Mouse (Mus musculus) stomach, embryonic 16.5 days (tissue): ENCODE results near the gene Pqbp1. TPM values are rescaled to one million over a fixed set of nuclear protein-coding genes. Genes with fewer than 3 reads are reported as not detected.
A peak's percentile ranks its signal among the peaks of the same experiment; 100 is the strongest.
"Not testable (repeated sequence)": the region's sequence is repeated elsewhere in the genome, so short reads cannot be mapped to it uniquely, and the experiment has no call there.

ENCODE experiments used
- ATAC-seq: fragments of 200-750 bp; cut with Nextera tagmentation; 2 replicates; pipeline ENCODE4 v1.8.0; 2017; ENCODE audit warnings: moderate number of reproducible peaks, moderate TSS enrichment; ENCODE audit not compliant: insufficient read depth, low FRiP score
- H3K27ac ChIP-seq: fragments of 300-500 bp; sonication (generic); 2 replicates; pipeline ENCODE4 v1.5.1; 2014; ENCODE audit warnings: low read length
- H3K27me3 ChIP-seq: fragments of 300-500 bp; sonication (generic); 2 replicates; pipeline ENCODE4 v1.6.1; 2014; ENCODE audit warnings: low read length, control low read depth, mixed read lengths; ENCODE audit not compliant: control insufficient read depth, insufficient read depth
- H3K36me3 ChIP-seq: fragments of 300-500 bp; sonication (generic); 2 replicates; pipeline ENCODE4 v1.6.1; 2014; ENCODE audit warnings: low read length; ENCODE audit not compliant: control insufficient read depth, insufficient read depth
- H3K4me1 ChIP-seq: fragments of 300-500 bp; sonication (generic); 2 replicates; pipeline ENCODE4 v1.6.1; 2014; ENCODE audit warnings: low read length, control low read depth, mixed read lengths; ENCODE audit not compliant: control insufficient read depth, insufficient read depth
- H3K4me2 ChIP-seq: fragments of 300-500 bp; sonication (generic); 2 replicates; pipeline ENCODE4 v1.6.1; 2014; ENCODE audit warnings: low read depth, low read length, mixed read lengths
- H3K4me3 ChIP-seq: fragments of 300-500 bp; sonication (generic); replicated peaks from 2 replicates; pipeline ENCODE4 v1.5.1; 2014; ENCODE audit warnings: mild to moderate bottlenecking, low read length
- H3K9ac ChIP-seq: fragments of 300-500 bp; sonication (generic); 2 replicates; pipeline ENCODE4 v1.6.1; 2014; ENCODE audit warnings: low read length
- H3K9me3 ChIP-seq: fragments of 300-500 bp; sonication (generic); replicated peaks from 2 replicates; pipeline ENCODE4 v1.6.1; 2016; ENCODE audit warnings: low read length, control low read depth; ENCODE audit not compliant: control insufficient read depth
- WGBS: fragments of 180-500 bp; shearing (Covaris S2); extraction: QIAGEN DNeasy Blood & Tissue Kit; methylation state at CpG from one replicate; pipeline ENCODE4 v1.1.7; 2014; 5-methylcytosine and 5-hydroxymethylcytosine counted together
- polyA plus RNA-seq: library from polyadenylated mRNA; unstranded; fragments of >200 nt; fragmentation: Nextera tagmentation; extraction: Ambion mirVana; gene quantifications from 2 replicates; pipeline ENCODE4 v1.2.1, GENCODE M21; 2015

Pqbp1 gene
- polyA plus RNA-seq, 1 experiment from 2014 or later, result 99.8 TPM

DNA sequence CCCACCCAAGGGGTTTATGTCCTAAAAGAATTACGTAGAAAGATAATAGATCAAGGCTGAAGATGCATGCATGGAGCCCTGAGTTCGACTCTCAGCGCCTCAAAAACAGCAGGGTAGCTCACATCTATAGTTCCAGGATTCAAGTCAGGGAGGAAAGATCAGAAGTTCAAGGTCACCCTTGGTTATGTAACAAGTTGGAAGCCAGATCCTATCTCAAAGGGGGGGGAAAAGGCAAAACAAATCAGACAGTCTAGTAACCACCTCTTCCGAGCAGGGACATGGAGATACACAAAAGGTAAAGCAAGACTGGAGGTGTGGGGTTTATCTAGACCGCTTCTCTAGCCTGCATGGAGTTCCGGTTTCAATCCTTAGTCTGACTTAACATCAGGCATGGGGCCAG lies 27.2 kb upstream of the Pqbp1 start:
- H3K36me3 ChIP-seq, result no peaks in the 10 kb centered on the region
- peaks cover 42% of the 10 kb centered on the region for H3K27me3 ChIP-seq
- H3K27ac ChIP-seq, result no peak overlapping the region
- no peak overlapping the region for H3K4me2 ChIP-seq
- no peaks in the 10 kb centered on the region for H3K4me1 ChIP-seq
- 70% methylated on average over 6 of the region's 6 CpGs for WGBS
- no peaks in the 10 kb centered on the region; the same call in 1 of the 2 replicates for H3K9me3 ChIP-seq
- no peak for ATAC-seq
- H3K9ac ChIP-seq, result no peak overlapping the region
- no peak overlapping the region for H3K4me3 ChIP-seq

DNA sequence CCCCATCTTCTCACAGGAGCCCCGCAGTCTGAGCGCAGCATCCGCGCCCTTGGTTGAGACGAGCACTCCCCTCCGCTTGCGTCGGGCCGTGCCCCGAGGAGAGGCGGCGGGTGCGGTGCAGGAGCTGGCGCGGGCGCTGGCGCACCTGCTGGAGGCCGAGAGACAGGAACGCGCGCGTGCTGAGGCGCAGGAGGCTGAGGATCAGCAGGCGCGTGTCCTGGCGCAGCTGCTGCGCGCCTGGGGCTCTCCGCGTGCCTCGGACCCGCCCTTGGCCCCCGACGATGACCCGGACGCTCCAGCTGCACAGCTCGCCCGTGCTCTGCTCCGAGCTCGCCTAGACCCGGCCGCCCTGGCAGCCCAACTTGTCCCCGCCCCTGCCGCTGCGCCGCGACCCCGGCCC lies 23.0 kb upstream of the Pqbp1 start:
- H3K4me2 ChIP-seq, result peak overlapping the region; percentile 45
- no peak overlapping the region for H3K27ac ChIP-seq
- H3K27me3 ChIP-seq, result peaks cover 43% of the 10 kb centered on the region
- peak overlapping the region; percentile 29 for H3K4me3 ChIP-seq
- no peak overlapping the region for H3K9ac ChIP-seq
- no peaks in the 10 kb centered on the region for H3K36me3 ChIP-seq
- no peaks in the 10 kb centered on the region for H3K9me3 ChIP-seq
- 10% methylated on average over 47 of the region's 48 CpGs for WGBS
- H3K4me1 ChIP-seq, result no peaks in the 10 kb centered on the region
- ATAC-seq, result no peak

DNA sequence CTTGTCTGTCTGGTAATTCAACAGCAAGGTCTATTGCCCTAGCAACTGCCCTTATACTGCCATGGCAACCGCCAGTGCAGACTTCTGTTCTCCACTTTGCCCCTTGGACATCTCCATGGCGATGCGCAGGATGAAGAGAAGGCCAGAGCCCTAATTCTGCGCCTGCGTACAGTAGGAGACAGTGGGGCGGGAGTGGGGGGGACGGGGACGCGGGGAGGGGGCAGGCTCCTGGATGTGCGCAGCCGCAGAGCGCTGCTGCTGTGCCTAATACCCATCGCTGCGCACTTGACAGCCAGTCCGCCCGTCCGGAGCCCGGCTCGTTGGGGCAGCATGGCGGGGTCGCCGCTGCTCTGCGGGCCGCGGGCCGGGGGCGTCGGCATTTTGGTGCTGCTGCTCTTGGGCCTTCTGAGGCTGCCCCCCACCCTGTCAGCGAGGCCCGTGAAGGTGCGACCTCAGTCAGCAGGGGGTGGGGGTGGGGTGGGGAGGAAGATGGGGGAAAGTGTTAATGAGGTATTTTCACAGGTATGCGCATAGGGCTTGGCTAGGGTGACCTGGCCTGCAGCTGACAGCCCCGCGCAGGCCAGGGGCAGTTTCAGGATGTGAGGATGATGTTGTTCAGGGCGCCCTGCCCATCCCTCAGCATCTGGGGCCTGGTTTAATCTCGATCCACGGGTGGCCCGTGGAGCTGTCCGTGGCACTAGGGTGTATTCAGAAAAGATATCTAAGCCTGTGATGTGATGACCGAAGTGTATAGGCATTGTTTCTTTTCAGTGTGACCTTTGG lies 20.7 kb upstream of the Pqbp1 start, which contains the start of gene Pcsk1n:
Gene Pcsk1n (plus strand): TSS at position 222 of the 783 bp plus-strand sequence.
- 13% methylated on average over 40 of the region's 40 CpGs for WGBS
- H3K4me2 ChIP-seq, result 0 out of 2 replicates have a peak within 1 kb of the TSS, but pooled peaks have one; percentile 21
- H3K27ac ChIP-seq, result no peak within 1 kb of the TSS
- H3K27me3 ChIP-seq, result peaks cover 31% of the 10 kb centered on the region
- 0 out of 2 replicates have a peak within 1 kb of the TSS, but pooled peaks have one; percentile 11 for H3K4me3 ChIP-seq
- H3K4me1 ChIP-seq, result no peaks in the 10 kb centered on the region
- ATAC-seq, result no peak
- no peak within 1 kb of the TSS for H3K9ac ChIP-seq
- no peaks in the 10 kb centered on the region for H3K9me3 ChIP-seq
- H3K36me3 ChIP-seq, result no peaks in the 10 kb centered on the region

DNA sequence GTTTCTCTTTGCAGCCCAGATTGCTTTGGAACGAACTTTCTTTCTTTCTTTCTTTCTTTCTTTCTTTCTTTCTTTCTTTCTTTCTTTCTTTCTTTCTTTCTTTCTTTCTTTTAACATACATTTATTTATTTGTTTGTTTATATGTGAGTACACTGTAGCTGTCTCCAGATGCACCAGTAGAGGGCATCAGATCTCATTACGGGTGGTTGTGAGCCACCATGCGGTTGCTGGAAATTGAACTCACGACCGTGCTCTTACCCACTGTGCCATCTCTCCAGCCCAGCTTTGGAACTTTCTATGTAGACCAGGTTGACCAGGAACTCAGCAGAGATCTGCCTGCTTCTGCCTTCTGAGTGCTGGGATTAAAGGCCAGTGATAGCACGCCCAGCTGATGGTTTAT lies 18.9 kb upstream of the Pqbp1 start:
- H3K36me3 ChIP-seq, ATAC-seq, H3K9me3 ChIP-seq, H3K4me1 ChIP-seq, H3K4me3 ChIP-seq, H3K27ac ChIP-seq, H3K4me2 ChIP-seq, H3K9ac ChIP-seq: not testable (repeated sequence)
- H3K27me3 ChIP-seq, result peaks cover 18% of the 10 kb centered on the region
- WGBS, result 71% methylated on average over 6 of the region's 6 CpGs

DNA sequence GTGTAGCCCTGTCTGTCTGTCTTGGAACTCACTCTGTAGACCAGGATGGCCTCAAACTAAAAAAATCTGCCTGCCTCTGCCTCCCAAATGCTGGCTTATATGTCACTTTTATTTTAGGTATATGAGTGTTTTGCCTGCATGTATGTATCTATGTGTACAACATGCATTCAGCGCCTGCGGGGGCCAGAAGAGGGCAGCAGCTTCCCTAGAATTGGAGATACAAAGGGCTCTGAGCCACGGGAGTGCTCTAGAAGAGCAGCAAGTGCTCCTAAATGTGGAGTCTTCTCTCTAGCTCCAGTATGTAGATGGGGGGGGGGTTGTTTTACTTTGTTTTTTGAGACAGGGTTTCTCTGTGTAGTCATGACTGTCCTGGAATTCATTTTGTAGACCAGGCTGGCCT lies 16.6 kb upstream of the Pqbp1 start:
- not testable (repeated sequence) for H3K4me2 ChIP-seq, H3K9ac ChIP-seq, H3K4me1 ChIP-seq, H3K27ac ChIP-seq, H3K27me3 ChIP-seq, H3K36me3 ChIP-seq, H3K9me3 ChIP-seq, ATAC-seq, H3K4me3 ChIP-seq
- WGBS, result 17% methylated on average over 3 of the region's 3 CpGs

DNA sequence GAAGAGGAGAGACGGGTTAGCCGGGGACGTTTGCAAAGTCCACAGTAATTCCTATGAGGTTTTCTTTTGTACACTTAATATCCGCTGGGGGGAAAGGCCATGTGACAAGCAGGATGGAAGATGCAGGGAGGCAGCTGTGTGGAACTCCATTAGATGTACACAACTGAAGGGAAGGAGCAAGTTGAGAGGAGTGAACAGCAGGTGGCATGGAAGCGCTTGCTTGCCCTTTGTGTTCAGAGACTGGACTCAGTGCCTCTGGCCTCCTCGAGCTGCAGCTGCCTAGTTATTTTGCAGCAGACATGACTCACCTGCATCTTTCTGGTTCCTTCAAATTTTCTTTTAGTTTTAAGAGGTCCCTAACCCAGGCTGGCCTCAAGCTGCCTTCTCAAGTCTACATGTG lies 11.4 kb upstream of the Pqbp1 start:
- WGBS, result 46% methylated on average over 6 of the region's 6 CpGs
- H3K27ac ChIP-seq, result no peak overlapping the region
- H3K9ac ChIP-seq, result no peak overlapping the region
- ATAC-seq, result no peak
- H3K9me3 ChIP-seq, result no peaks in the 10 kb centered on the region; the same call in 1 of the 2 replicates
- H3K4me3 ChIP-seq, result no peak overlapping the region
- no peaks in the 10 kb centered on the region for H3K27me3 ChIP-seq
- H3K4me2 ChIP-seq, result no peak overlapping the region
- H3K4me1 ChIP-seq, result no peaks in the 10 kb centered on the region
- H3K36me3 ChIP-seq, result no peaks in the 10 kb centered on the region

DNA sequence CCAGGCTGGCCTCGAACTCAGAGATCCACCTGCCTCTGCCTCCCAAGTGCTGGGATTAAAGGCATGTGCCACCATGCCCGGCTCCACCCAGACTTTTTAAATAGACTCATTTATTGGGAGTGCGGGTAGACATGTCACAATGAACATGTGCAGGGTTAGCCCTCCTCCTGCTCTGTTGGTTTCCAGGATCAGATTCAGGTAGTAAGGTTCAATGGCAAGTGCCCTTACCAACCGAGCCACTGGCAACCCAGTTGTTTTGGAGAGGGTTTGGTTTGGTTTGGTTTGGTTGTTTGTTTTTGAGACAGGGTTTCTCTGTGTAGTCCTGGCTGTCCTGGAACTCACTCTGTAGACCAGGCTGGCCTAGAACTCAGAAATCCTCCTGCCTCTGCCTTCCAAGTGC lies 10.2 kb upstream of the Pqbp1 start, which contains the start of gene Gm10490:
Gene Gm10490 (plus strand): TSS at position 301 of the 400 bp plus-strand sequence.
- not testable (repeated sequence) for H3K4me2 ChIP-seq, H3K4me1 ChIP-seq, H3K9me3 ChIP-seq, H3K36me3 ChIP-seq, ATAC-seq, H3K9ac ChIP-seq, H3K27me3 ChIP-seq, H3K4me3 ChIP-seq, H3K27ac ChIP-seq
- 94% methylated on average over 4 of the region's 4 CpGs for WGBS

DNA sequence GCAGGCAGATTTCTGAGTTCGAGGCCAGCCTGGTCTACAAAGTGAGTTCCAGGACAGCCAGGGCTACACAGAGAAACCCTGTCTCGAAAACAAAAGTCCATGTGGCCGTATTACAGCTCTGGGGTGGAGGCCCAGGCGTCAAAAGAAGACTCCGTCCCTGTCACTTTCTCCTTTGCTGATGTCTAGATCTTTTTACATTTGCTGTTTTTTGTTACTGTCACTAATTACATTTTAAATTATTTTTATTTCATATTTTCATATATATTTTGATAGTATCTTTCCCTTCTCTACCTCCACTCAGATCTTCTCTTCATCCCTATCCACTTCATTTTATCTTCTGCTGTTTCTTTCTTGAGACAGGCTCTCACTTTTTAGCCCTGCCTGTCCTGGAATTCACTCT lies 8.7 kb upstream of the Pqbp1 start, which contains the start of gene Gm10491:
Gene Gm10491 (minus strand): TSS at position 101 of the 400 bp plus-strand sequence.
- Histone ChIP-seq H3K9me3 (no peaks in the 10 kb centered on the region; the same call in 1 of the 2 replicates), H3K4me2 (no peak within 1 kb of the TSS), H3K36me3 (no peaks in the 10 kb centered on the region), H3K4me1 (no peaks in the 10 kb centered on the region), H3K9ac (no peak within 1 kb of the TSS), H3K27ac (no peak within 1 kb of the TSS), H3K4me3 (no peak within 1 kb of the TSS), H3K27me3 (no peaks in the 10 kb centered on the region)
- ATAC-seq, result no peak
- WGBS, result 90% methylated on average over 5 of the region's 5 CpGs

DNA sequence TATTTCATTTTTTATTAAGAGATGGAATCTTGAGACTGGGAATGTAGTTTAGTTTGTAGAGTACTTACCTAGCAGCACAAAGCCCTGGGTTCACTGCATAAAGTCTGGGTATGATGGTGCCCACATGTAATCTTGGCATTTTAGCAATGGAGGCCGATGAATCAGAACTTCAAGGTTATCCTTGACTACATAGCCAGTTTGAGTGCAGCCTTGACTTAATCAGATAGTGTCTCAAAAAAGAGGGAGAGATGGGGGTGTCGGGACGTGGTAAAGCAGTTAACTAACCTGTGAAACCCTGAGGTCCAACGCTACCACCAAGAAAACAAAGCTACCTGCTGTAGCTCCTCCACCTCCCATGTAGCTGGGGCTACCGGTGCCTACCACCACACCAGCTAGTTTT lies 5.4 kb upstream of the Pqbp1 start:
- H3K36me3 ChIP-seq, result no peaks in the 10 kb centered on the region
- H3K4me1 ChIP-seq, result no peaks in the 10 kb centered on the region
- no peak overlapping the region for H3K9ac ChIP-seq
- no peak overlapping the region for H3K27ac ChIP-seq
- no peak overlapping the region for H3K4me2 ChIP-seq
- 94% methylated on average over 5 of the region's 5 CpGs for WGBS
- H3K4me3 ChIP-seq, result no peak overlapping the region
- no peak for ATAC-seq
- H3K9me3 ChIP-seq, result no peaks in the 10 kb centered on the region; the same call in 1 of the 2 replicates
- H3K27me3 ChIP-seq, result no peaks in the 10 kb centered on the region
